Mouse (Mus musculus) heart, postnatal 0 days (tissue): ENCODE results near the gene Foxq1.

ENCODE experiments used
- CTCF ChIP-seq: IDR thresholded peaks from 2 replicates; pipeline ENCODE4 v1.5.1; 2016; ENCODE audit warnings: antibody characterized with exemption, control low read depth, low read depth
- EP300 ChIP-seq: IDR thresholded peaks from 2 replicates; pipeline ENCODE4 v1.6.1; 2016; ENCODE audit warnings: antibody characterized with exemption, low read depth

GRCm38 (mm10) chr13:31603964-31604363, 48.0 kb downstream of the Foxq1 start:
- TF ChIP-seq CTCF (no peak), EP300 (no peak)
